Mouse (Mus musculus) cortical plate, adult 2 months (tissue): ENCODE measurements at regions not wholly inside any gene's neighbourhood (a gene's known extent, or its start where the extent isn't known, plus 50 kb on each side); places are given as distances from the start of the nearest gene placed in this dataset.

ENCODE experiments used
- H3K27ac ChIP-seq: fragments of 200-500 bp; 2 replicates; pipeline ENCODE4 v1.5.1; 2012; ENCODE audit warnings: low read length, control low read depth, inconsistent platforms; ENCODE audit not compliant: insufficient read depth
- H3K4me1 ChIP-seq: fragments of 200-500 bp; 2 replicates; pipeline ENCODE4 v1.6.1; 2011; ENCODE audit warnings: low read length; ENCODE audit not compliant: control insufficient read depth, insufficient read depth
- H3K4me3 ChIP-seq: fragments of 200-500 bp; 2 replicates; pipeline ENCODE4 v1.5.1; 2011; ENCODE audit warnings: mild to moderate bottlenecking, low read length, control low read depth; ENCODE audit not compliant: insufficient read depth
- CTCF ChIP-seq: fragments of 200-500 bp; IDR thresholded peaks from 2 replicates; pipeline ENCODE4 v1.5.1; 2011; ENCODE audit warnings: mild to moderate bottlenecking, control low read depth, low read length; ENCODE audit not compliant: insufficient read depth; ENCODE audit errors: extremely low read depth
- POLR2A ChIP-seq: fragments of 200-500 bp; IDR thresholded peaks from 2 replicates; pipeline ENCODE4 v1.6.1; 2011; ENCODE audit warnings: mild to moderate bottlenecking, low read length, control low read depth; ENCODE audit not compliant: insufficient read depth; ENCODE audit errors: extremely low read depth

GRCm38 (mm10) chr6:126588761-126589160 lies 53.5 kb upstream of the Kcna5 start:
- peaks cover 19% of the 10 kb centered on the region for H3K4me1 ChIP-seq

GRCm38 (mm10) chr6:126587476-126587875 lies 52.3 kb upstream of the Kcna5 start:
- no peak overlapping the region for H3K4me3 ChIP-seq
- H3K27ac ChIP-seq = no peak overlapping the region; the same call in 1 of the 2 replicates
- TF ChIP-seq CTCF = no peak
- TF ChIP-seq POLR2A = no peak
- H3K4me1 ChIP-seq = peaks cover 17% of the 10 kb centered on the region

More at GRCm38 (mm10) chr6:126588761-126589160, 53.5 kb upstream of the Kcna5 start:
- TF ChIP-seq CTCF = no peak
- no peak for TF ChIP-seq POLR2A
- Histone ChIP-seq H3K4me3 (no peak overlapping the region), H3K27ac (peak overlapping the region; percentile 1; the same call in 1 of the 2 replicates)

GRCm38 (mm10) chr6:126585813-126586212 lies 50.6 kb upstream of the Kcna5 start:
- no peak overlapping the region for H3K4me3 ChIP-seq
- H3K4me1 ChIP-seq = peaks cover 17% of the 10 kb centered on the region
- 0 out of 2 replicates have a peak, but pooled peaks have one; percentile 30 for TF ChIP-seq POLR2A
- no peak for TF ChIP-seq CTCF
- H3K27ac ChIP-seq = peak overlapping the region; percentile 76
